Mouse (Mus musculus) liver, embryonic 15.5 days (tissue): ENCODE results near the gene Ppan. TPM values are rescaled to one million over a fixed set of nuclear protein-coding genes. Genes with fewer than 3 reads are reported as not detected.
A peak's percentile ranks its signal among the peaks of the same experiment; 100 is the strongest.

Source experiments
- ATAC-seq: fragments of 200-750 bp; cut with Nextera tagmentation; 2 replicates; pipeline ENCODE4 v1.8.0; 2017; ENCODE audit warnings: moderate number of reproducible peaks, mild to moderate bottlenecking, moderate library complexity; ENCODE audit not compliant: insufficient read depth
- H3K27ac ChIP-seq: fragments of 300-500 bp; sonication (generic); replicated peaks from 2 replicates; pipeline ENCODE4 v1.5.1; 2015; ENCODE audit warnings: mild to moderate bottlenecking, inconsistent platforms
- H3K27me3 ChIP-seq: fragments of 300-500 bp; sonication (generic); 2 replicates; pipeline ENCODE4 v1.6.1; 2015; ENCODE audit warnings: mild to moderate bottlenecking, inconsistent platforms
- H3K36me3 ChIP-seq: fragments of 300-500 bp; sonication (generic); replicated peaks from 2 replicates; pipeline ENCODE4 v1.6.1; 2015; ENCODE audit warnings: moderate library complexity, mild to moderate bottlenecking, inconsistent platforms
- H3K4me1 ChIP-seq: fragments of 300-500 bp; sonication (generic); replicated peaks from 2 replicates; pipeline ENCODE4 v1.6.1; 2015; ENCODE audit warnings: inconsistent platforms
- H3K4me2 ChIP-seq: fragments of 300-500 bp; sonication (generic); 2 replicates; pipeline ENCODE4 v1.6.1; 2015; ENCODE audit warnings: moderate library complexity, mild to moderate bottlenecking, inconsistent platforms
- H3K4me3 ChIP-seq: fragments of 300-500 bp; sonication (generic); replicated peaks from 2 replicates; pipeline ENCODE4 v1.5.1; 2015; ENCODE audit warnings: mild to moderate bottlenecking, inconsistent platforms
- H3K9ac ChIP-seq: fragments of 300-500 bp; sonication (generic); 2 replicates; pipeline ENCODE4 v1.6.1; 2015; ENCODE audit warnings: moderate library complexity, mild to moderate bottlenecking, inconsistent platforms
- H3K9me3 ChIP-seq: fragments of 300-500 bp; sonication (generic); replicated peaks from 2 replicates; pipeline ENCODE4 v1.6.1; 2016; ENCODE audit warnings: inconsistent platforms
- WGBS: fragments of 180-500 bp; shearing (Covaris S2); methylation state at CpG from one replicate; pipeline ENCODE4 v1.1.7; 2015; ENCODE audit warnings: mixed read lengths; ENCODE audit not compliant: insufficient replicate concordance; 5-methylcytosine and 5-hydroxymethylcytosine counted together
- polyA plus RNA-seq: library from polyadenylated mRNA; unstranded; fragments of >200 nt; fragmentation: Nextera tagmentation; extraction: Ambion mirVana; gene quantifications from 2 replicates; pipeline ENCODE4 v1.2.1, GENCODE M21; 2015

The Ppan gene
- polyA plus RNA-seq, result 55.0 and 61.3 TPM in 2 replicates

- H3K4me3 ChIP-seq, result peak within 1 kb of the TSS; percentile 82
- peaks cover 44% of the 10 kb centered on the region for H3K4me1 ChIP-seq
- H3K4me2 ChIP-seq, result peak within 1 kb of the TSS; percentile 89
- H3K36me3 ChIP-seq, result peaks cover 37% of the 10 kb centered on the region
- peak within 1 kb of the TSS; percentile 89 for H3K27ac ChIP-seq
- WGBS, result under 1% methylated on average over 43 of the region's 43 CpGs
- peak within 1 kb of the TSS; percentile 74 for H3K9ac ChIP-seq
- no peaks in the 10 kb centered on the region for H3K9me3 ChIP-seq
- peak; percentile 87 for ATAC-seq
- no peaks in the 10 kb centered on the region for H3K27me3 ChIP-seq
Observed at GRCm38 (mm10) chr9:20887704-20888385, at the start of gene Ppan. Gene Ppan (plus strand): TSS chr9:20888175.

DNA sequence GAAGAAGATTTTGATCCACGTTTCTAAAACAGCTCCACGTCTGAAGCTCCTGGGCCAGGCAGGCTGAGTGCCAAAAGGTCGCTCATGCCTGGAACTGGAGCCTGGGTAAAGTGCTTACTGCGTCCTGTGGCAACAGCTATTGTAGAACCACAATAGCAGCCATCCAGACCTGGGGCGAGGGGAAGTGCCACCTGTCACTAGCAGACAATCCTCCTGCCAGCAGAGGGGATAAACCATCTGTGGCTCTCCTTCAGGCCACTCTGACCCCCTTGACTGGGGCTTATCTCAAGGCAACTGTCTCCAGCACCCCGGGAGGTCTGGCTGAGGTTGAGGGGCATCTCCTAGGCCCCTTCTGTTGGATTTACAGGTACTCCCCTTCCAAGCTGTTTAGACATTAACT lies 49.0 kb upstream of the Ppan start:
- Histone ChIP-seq H3K4me1 (no peaks in the 10 kb centered on the region), H3K27me3 (peaks cover 5% of the 10 kb centered on the region), H3K9ac (no peak overlapping the region), H3K4me3 (no peak overlapping the region), H3K4me2 (no peak overlapping the region), H3K27ac (no peak overlapping the region), H3K36me3 (no peaks in the 10 kb centered on the region), H3K9me3 (no peaks in the 10 kb centered on the region)
- ATAC-seq, result no peak
- WGBS, result 35% methylated on average over 6 of the region's 6 CpGs

DNA sequence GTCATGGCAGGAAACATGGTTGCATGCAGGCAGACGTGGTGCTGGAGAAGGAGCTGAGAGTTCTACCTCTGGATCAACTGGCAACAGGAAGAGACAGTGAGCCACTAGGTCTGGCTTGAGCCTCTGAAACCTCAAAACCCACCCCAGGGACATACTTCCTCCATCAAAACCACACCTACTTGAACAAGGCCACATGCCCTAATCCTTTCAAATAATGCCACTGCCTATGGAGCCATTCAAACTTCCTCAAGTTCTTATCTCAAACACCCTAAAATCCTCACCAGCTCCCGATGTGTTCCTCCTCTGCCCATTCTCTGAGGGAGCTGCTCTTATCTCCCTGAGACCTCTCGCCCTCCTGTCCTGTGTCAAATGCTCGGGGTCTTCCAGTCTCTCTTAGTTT lies 45.8 kb upstream of the Ppan start:
- Histone ChIP-seq H3K4me3 (no peak overlapping the region), H3K9ac (no peak overlapping the region), H3K36me3 (no peaks in the 10 kb centered on the region), H3K27me3 (peaks cover 5% of the 10 kb centered on the region; the same call in 1 of the 2 replicates), H3K9me3 (no peaks in the 10 kb centered on the region), H3K4me2 (no peak overlapping the region), H3K27ac (no peak overlapping the region), H3K4me1 (no peaks in the 10 kb centered on the region)
- ATAC-seq, result no peak
- 13% methylated on average over 4 of the region's 4 CpGs for WGBS

DNA sequence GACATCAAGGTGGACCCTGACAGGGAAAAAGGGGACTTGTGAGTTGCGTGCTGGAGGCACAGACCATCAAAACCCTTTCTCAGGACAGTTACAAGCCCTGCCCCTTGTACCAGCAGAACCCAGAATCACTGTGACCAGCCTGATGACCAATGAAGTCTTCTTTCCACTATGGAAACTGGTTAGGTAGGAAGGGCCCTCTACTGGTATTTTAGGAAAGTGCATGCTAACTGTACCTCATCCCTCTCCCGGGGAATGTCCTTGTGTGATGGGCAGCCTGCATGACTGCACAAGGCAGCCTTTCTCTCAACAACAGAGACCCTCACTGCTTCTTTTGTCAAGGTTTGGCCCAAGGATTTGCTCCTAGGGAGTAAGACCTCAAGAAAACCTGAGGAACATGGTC lies 45.3 kb upstream of the Ppan start:
- WGBS, result 22% methylated on average over 2 of the region's 2 CpGs

DNA sequence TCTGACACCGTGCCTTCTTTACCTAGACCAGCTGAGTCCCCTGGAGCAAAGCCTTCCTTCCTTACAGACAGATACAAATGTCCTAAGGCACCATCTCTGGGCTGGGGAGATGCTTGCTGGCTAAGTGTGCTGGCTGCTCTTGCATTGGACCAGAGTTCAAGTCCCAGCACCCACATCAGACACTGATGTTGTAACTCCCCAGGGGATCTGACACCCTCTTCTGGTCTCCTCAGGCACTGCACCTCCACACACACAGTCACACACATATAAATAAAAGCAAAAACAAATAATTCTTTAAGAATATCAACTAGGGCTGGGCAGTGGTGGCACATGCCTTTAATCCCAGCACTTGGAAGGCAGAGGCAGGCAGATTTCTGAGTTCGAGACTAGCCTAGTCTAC lies 37.8 kb upstream of the Ppan start:
- Histone ChIP-seq H3K36me3 (no peaks in the 10 kb centered on the region), H3K4me2 (no peak overlapping the region), H3K4me1 (no peaks in the 10 kb centered on the region), H3K9me3 (no peaks in the 10 kb centered on the region), H3K4me3 (no peak overlapping the region), H3K9ac (no peak overlapping the region), H3K27ac (no peak overlapping the region), H3K27me3 (no peaks in the 10 kb centered on the region; the same call in 1 of the 2 replicates)
- 70% methylated on average over 2 of the region's 2 CpGs for WGBS
- ATAC-seq, result no peak

More for the DNA sequence above, 45.3 kb upstream of the Ppan start:
- Histone ChIP-seq H3K27me3 (peaks cover 5% of the 10 kb centered on the region; the same call in 1 of the 2 replicates), H3K9ac (no peak overlapping the region), H3K4me3 (no peak overlapping the region), H3K27ac (no peak overlapping the region), H3K9me3 (no peaks in the 10 kb centered on the region), H3K4me2 (no peak overlapping the region), H3K36me3 (no peaks in the 10 kb centered on the region), H3K4me1 (no peaks in the 10 kb centered on the region)
- ATAC-seq, result no peak

DNA sequence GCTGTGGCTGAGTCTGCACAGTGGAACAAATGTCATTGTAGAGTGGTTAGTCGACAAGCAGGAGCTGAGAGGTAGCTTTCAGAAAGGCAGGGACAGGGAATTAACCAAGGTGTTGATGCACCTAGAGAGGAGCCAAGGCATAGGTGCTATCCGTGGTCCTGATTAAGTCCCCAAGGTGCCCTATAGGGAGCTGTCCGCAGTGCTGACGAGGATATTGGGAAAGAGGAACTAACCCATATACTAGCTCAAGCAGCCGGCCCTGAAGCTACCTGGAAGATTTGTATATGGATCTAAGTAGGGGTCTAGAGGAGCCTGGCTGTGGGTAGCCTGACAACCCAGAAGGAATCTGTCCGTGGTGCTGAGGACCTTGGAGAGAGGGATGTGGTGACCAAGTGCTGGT lies 30.8 kb upstream of the Ppan start:
- no peak overlapping the region for H3K4me3 ChIP-seq
- H3K4me1 ChIP-seq, result no peaks in the 10 kb centered on the region
- no peaks in the 10 kb centered on the region for H3K9me3 ChIP-seq
- no peaks in the 10 kb centered on the region; the same call in none of the 2 replicates for H3K27me3 ChIP-seq
- no peak overlapping the region for H3K27ac ChIP-seq
- WGBS, result 5% methylated on average over 6 of the region's 6 CpGs
- no peak overlapping the region for H3K4me2 ChIP-seq
- H3K36me3 ChIP-seq, result no peaks in the 10 kb centered on the region
- ATAC-seq, result no peak
- no peak overlapping the region for H3K9ac ChIP-seq

DNA sequence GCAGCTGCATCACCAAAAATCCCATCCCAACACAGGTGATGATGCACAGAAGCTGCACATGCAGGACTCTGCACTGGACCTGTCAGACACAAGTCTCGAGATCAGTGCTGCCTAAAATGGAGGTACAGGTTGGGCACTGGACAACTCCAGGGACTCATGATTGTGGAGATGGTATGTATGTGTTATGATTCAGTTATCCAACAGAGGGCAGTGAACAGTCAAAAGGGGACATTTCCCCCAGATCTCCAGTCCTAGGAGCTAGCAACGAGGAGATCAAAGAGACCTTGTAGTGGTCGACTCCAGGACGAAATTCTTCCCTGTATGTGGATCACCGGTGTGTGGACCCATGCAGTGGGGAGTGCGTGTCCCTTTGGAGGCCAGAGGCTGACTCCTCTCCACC lies 28.0 kb upstream of the Ppan start:
- Histone ChIP-seq H3K4me1 (no peaks in the 10 kb centered on the region), H3K9ac (no peak overlapping the region), H3K36me3 (no peaks in the 10 kb centered on the region), H3K4me3 (no peak overlapping the region), H3K4me2 (no peak overlapping the region), H3K27me3 (no peaks in the 10 kb centered on the region; the same call in 1 of the 2 replicates), H3K9me3 (no peaks in the 10 kb centered on the region), H3K27ac (no peak overlapping the region)
- no peak for ATAC-seq
- 26% methylated on average over 6 of the region's 6 CpGs for WGBS

DNA sequence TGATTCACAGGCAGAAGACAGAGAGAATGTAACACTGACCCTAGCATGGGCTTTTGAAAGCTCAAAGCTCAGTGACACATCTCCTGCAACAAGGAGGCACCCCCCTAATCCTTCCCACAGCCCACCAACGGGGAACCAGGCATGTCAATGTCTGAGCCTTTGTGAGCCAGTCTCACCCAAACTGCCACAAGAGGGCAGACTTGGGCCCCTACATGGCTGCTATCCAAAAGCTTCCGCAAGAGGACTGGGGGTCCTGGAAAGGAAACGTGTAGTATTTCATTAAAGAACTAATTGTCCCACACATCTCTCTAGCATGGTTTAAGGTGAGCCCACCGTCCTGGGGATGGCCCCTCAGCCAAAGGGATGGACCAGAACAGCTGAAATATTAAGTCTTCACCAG lies 26.2 kb upstream of the Ppan start:
- Histone ChIP-seq H3K27me3 (peaks cover 6% of the 10 kb centered on the region; the same call in 1 of the 2 replicates), H3K36me3 (no peaks in the 10 kb centered on the region), H3K4me1 (no peaks in the 10 kb centered on the region), H3K9me3 (no peaks in the 10 kb centered on the region), H3K4me2 (no peak overlapping the region), H3K4me3 (no peak overlapping the region), H3K9ac (no peak overlapping the region), H3K27ac (no peak overlapping the region)
- WGBS, result 10% methylated on average over 4 of the region's 4 CpGs
- no peak for ATAC-seq

DNA sequence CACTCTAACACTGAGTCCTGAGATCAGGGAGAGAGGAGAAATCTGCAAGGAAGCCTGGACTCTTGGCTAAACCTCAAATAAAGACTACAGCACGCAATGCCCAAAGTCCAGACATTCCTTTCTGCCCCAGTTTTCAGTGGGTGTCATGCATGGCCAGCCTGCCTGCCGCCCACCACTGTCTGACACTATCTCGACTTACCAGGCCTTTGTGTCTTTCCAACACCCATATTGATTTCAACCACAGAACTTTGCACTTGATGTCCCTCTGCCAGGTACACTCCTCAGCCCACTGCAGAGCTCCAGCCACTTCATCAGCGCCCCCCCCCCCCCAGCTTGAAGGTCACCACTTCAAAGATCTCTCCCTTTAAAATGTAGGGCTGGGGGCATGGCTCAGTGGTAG lies 25.8 kb upstream of the Ppan start:
- H3K27me3 ChIP-seq, result peaks cover 10% of the 10 kb centered on the region; the same call in 1 of the 2 replicates
- H3K9ac ChIP-seq, result no peak overlapping the region
- WGBS, result 32% methylated on average over 4 of the region's 4 CpGs
- no peak overlapping the region for H3K4me2 ChIP-seq
- H3K27ac ChIP-seq, result no peak overlapping the region
- H3K9me3 ChIP-seq, result no peaks in the 10 kb centered on the region
- H3K4me3 ChIP-seq, result no peak overlapping the region
- no peaks in the 10 kb centered on the region for H3K36me3 ChIP-seq
- no peak for ATAC-seq
- no peaks in the 10 kb centered on the region for H3K4me1 ChIP-seq

- Histone ChIP-seq H3K9me3 (no peaks in the 10 kb centered on the region), H3K27me3 (peaks cover 37% of the 10 kb centered on the region), H3K4me1 (peaks cover 13% of the 10 kb centered on the region; the same call in 1 of the 2 replicates), H3K9ac (no peak overlapping the region), H3K4me3 (no peak overlapping the region), H3K36me3 (0 out of 2 replicates have a peak, but pooled peaks cover 3% of the 10 kb centered on the region), H3K27ac (no peak overlapping the region), H3K4me2 (no peak overlapping the region)
- 47% methylated on average over 3 of the region's 3 CpGs for WGBS
- ATAC-seq, result no peak
Observed at GRCm38 (mm10) chr9:20866879-20867278, 21.1 kb upstream of the Ppan start.

GRCm38 (mm10) chr9:20868448-20869001 lies 19.4 kb upstream of the Ppan start, which contains the start of gene A230050P20Rik:
Gene A230050P20Rik (plus strand): TSS chr9:20868642.
- Histone ChIP-seq H3K4me1 (peaks cover 13% of the 10 kb centered on the region; the same call in 1 of the 2 replicates), H3K27ac (no peak within 1 kb of the TSS), H3K4me3 (peak within 1 kb of the TSS; percentile 63), H3K27me3 (peaks cover 37% of the 10 kb centered on the region), H3K4me2 (peak within 1 kb of the TSS; percentile 76), H3K9ac (peak within 1 kb of the TSS; percentile 42; the same call in 1 of the 2 replicates), H3K36me3 (0 out of 2 replicates have a peak, but pooled peaks cover 7% of the 10 kb centered on the region), H3K9me3 (no peaks in the 10 kb centered on the region)
- whole genome bisulfite sequencing, result 3% methylated on average over 53 of the region's 53 CpGs
- ATAC-seq, result peak; percentile 38
